Mouse (Mus musculus) heart, postnatal 0 days (tissue): ENCODE data around the gene Scrt2.

Source experiments
- CTCF ChIP-seq: IDR thresholded peaks from 2 replicates; pipeline ENCODE4 v1.5.1; 2016; ENCODE audit warnings: antibody characterized with exemption, control low read depth, low read depth
- EP300 ChIP-seq: IDR thresholded peaks from 2 replicates; pipeline ENCODE4 v1.6.1; 2016; ENCODE audit warnings: antibody characterized with exemption, low read depth

DNA sequence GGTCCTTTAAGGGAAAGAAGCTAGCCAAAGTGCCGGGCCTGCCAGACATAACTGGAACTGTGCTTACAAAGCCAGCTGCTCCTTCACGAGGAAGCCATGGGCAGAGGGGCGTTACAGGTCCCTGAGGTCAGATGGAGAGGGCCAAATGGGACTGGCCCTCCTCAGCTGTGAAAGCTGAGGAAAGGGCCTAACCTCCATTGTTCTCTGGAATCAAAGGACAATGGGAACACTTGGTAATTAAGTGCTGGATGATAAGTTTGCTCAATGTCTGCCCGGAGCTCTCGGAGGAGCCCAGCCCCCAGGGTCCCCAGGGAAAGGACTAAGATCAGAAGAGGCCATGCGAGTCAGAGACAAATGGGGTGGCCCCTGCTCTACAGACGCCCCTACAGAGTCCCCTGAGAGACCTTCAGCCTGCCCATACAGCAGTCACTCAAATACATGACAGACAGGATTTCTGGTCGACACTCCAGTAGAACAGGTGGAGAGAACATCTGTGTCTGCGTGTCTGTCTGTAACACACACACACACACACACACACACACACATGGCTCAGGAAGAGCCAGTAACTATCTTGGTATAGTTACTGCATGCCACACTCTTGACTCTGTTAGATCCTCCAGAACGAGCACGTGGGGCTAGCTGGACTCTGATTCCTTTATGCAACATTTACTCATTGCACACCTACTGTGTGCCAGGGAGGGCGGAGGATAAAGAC is 10.2 kb downstream of the Scrt2 start:
- no peak for TF ChIP-seq CTCF
- TF ChIP-seq EP300 = no peak
